Mouse (Mus musculus) cerebellum, adult 2 months (tissue): ENCODE measurements around the gene Shisa5. TPM values are rescaled to one million over a fixed set of nuclear protein-coding genes. Genes with fewer than 3 reads are reported as not detected.

Experiments
- DNase-seq, 2 experiments: peaks; one replicate each; pipeline ENCODE4 v3.0.0; 2021
- H3K27ac ChIP-seq: fragments of 200-500 bp; 2 replicates; pipeline ENCODE4 v1.5.1; 2012; ENCODE audit warnings: low read length, control low read depth, inconsistent platforms; ENCODE audit not compliant: insufficient read depth
- H3K27me3 ChIP-seq: fragments of 200-500 bp; 2 replicates; pipeline ENCODE4 v1.6.1; 2012; ENCODE audit warnings: inconsistent platforms, mild to moderate bottlenecking, low read length, moderate library complexity; ENCODE audit not compliant: control insufficient read depth, insufficient read depth
- H3K4me1 ChIP-seq: fragments of 200-500 bp; 2 replicates; pipeline ENCODE4 v1.6.1; 2011; ENCODE audit warnings: low read length; ENCODE audit not compliant: control insufficient read depth, insufficient read depth
- H3K4me3 ChIP-seq: fragments of 200-500 bp; replicated peaks from 2 replicates; pipeline ENCODE3; 2011; ENCODE audit warnings: mild to moderate bottlenecking, low read depth, low read length, control low read depth; ENCODE audit not compliant: insufficient read depth
- CTCF ChIP-seq: fragments of 200-500 bp; IDR thresholded peaks from 2 replicates; pipeline ENCODE4 v1.5.1; 2011; ENCODE audit warnings: low read depth, mild to moderate bottlenecking, control low read depth, low read length, moderate library complexity, borderline replicate concordance; ENCODE audit not compliant: insufficient read depth
- POLR2A ChIP-seq: fragments of 200-500 bp; IDR thresholded peaks from 2 replicates; pipeline ENCODE4 v1.6.1; 2011; ENCODE audit warnings: low read length, control low read depth, borderline replicate concordance; ENCODE audit not compliant: insufficient read depth
- whole genome bisulfite sequencing: fragments of 180-500 bp; shearing (Covaris S2); methylation state at CpG from one replicate; pipeline ENCODE4 v1.1.7; 2018; 5-methylcytosine and 5-hydroxymethylcytosine counted together
- polyA plus RNA-seq: library from polyadenylated mRNA; depleted of rRNA; stranded (reverse); fragments of >200 nt; gene quantifications from 2 replicates; pipeline ENCODE4 v1.2.3, GENCODE M21; 2012

The Shisa5 gene
- polyA plus RNA-seq, 1 experiment = 79.8 TPM

GRCm38 (mm10) chr9:109009636-109010315, 28.6 kb upstream of the Shisa5 start:
- TF ChIP-seq CTCF = no peak
- TF ChIP-seq POLR2A = no peak
- no peak overlapping the region for H3K4me3 ChIP-seq
- WGBS = 37% methylated on average over 17 of the region's 17 CpGs
- DNase-seq = no peak
- no peaks in the 10 kb centered on the region for H3K4me1 ChIP-seq
- no peak overlapping the region for H3K27ac ChIP-seq
- H3K27me3 ChIP-seq = no peaks in the 10 kb centered on the region

- no peaks in the 10 kb centered on the region for H3K27me3 ChIP-seq
- H3K27ac ChIP-seq = no peak overlapping the region
- WGBS = 66% methylated on average over 14 of the region's 14 CpGs
- no peak for DNase-seq
- H3K4me1 ChIP-seq = no peaks in the 10 kb centered on the region
- H3K4me3 ChIP-seq = no peak overlapping the region
- no peak for TF ChIP-seq CTCF
- no peak for TF ChIP-seq POLR2A
Observed at GRCm38 (mm10) chr9:109010316-109010690, 28.1 kb upstream of the Shisa5 start.

GRCm38 (mm10) chr9:109015397-109015796, 23.0 kb upstream of the Shisa5 start:
- no peaks in the 10 kb centered on the region for H3K4me1 ChIP-seq
- H3K4me3 ChIP-seq = no peak overlapping the region
- TF ChIP-seq CTCF (no peak), POLR2A (no peak)
- H3K27ac ChIP-seq = no peak overlapping the region
- H3K27me3 ChIP-seq = no peaks in the 10 kb centered on the region
- 74% methylated on average over 8 of the region's 8 CpGs for WGBS
- DNase-seq = no peak

GRCm38 (mm10) chr9:109016973-109017604, 21.3 kb upstream of the Shisa5 start:
- DNase-seq = no peak
- no peaks in the 10 kb centered on the region for H3K27me3 ChIP-seq
- 79% methylated on average over 11 of the region's 11 CpGs for WGBS
- no peaks in the 10 kb centered on the region for H3K4me1 ChIP-seq
- no peak overlapping the region for H3K27ac ChIP-seq
- no peak overlapping the region for H3K4me3 ChIP-seq
- no peak for TF ChIP-seq CTCF
- no peak for TF ChIP-seq POLR2A

GRCm38 (mm10) chr9:109021428-109021827, 16.9 kb upstream of the Shisa5 start:
- Histone ChIP-seq H3K4me1 (no peaks in the 10 kb centered on the region), H3K27ac (no peak overlapping the region), H3K4me3 (no peak overlapping the region), H3K27me3 (no peaks in the 10 kb centered on the region)
- WGBS = 85% methylated on average over 4 of the region's 4 CpGs
- no peak for DNase-seq
- no peak for TF ChIP-seq CTCF
- no peak for TF ChIP-seq POLR2A

GRCm38 (mm10) chr9:109022866-109023685, 15.3 kb upstream of the Shisa5 start:
- Histone ChIP-seq H3K4me1 (no peaks in the 10 kb centered on the region), H3K4me3 (no peak overlapping the region), H3K27ac (no peak overlapping the region), H3K27me3 (no peaks in the 10 kb centered on the region)
- TF ChIP-seq POLR2A = no peak
- TF ChIP-seq CTCF = no peak
- WGBS = 88% methylated on average over 17 of the region's 17 CpGs
- DNase-seq = no peak

- TF ChIP-seq CTCF (no peak), POLR2A (no peak)
- Histone ChIP-seq H3K27ac (no peak overlapping the region), H3K27me3 (no peaks in the 10 kb centered on the region), H3K4me1 (no peaks in the 10 kb centered on the region), H3K4me3 (no peak overlapping the region)
- WGBS = 36% methylated on average over 8 of the region's 8 CpGs
- DNase-seq = no peak
Observed at GRCm38 (mm10) chr9:109027521-109027920, 10.8 kb upstream of the Shisa5 start.
